Mouse (Mus musculus): ENCODE measurements around the gene Defa21.
"Not testable (repeated sequence)": the region's sequence is repeated elsewhere in the genome, so short reads cannot be mapped to it uniquely, and the experiment has no call there.

Gene Defa21

GRCm38 (mm10) chr8:21025245-21025644 lies at the start of gene Defa21:
Defa21 (plus strand) TSS chr8:21025545.
- not testable (repeated sequence) for DNase-seq (ENCODE audit: low read depth, low spot score)

DNA sequence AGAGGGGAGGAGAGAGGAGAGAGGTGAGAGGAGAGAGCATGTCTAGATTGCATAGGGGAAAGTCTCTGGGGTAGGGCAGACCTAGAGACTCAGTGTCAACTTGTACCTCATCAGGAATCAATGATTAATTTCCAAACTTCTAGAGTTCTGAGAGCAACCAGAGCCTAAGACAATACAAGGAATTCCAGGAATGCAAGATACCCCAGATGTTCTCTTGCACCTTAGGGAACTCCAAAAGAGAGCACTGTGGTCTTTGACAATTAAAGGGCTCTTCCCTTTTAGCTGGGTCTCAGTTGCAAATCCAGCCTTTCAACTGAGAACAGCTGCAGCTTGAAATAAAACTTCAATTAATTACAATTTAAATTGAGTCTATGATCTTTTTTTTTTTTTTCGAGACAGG lies 45.5 kb upstream of the Defa21 start:
- peak; percentile 70 for DNase-seq (ENCODE audit: low read depth, low spot score)

GRCm38 (mm10) chr8:20994042-20994441 lies 31.3 kb upstream of the Defa21 start:
- DNase-seq (ENCODE audit: low read depth, low spot score), result peak; percentile 74

GRCm38 (mm10) chr8:20996776-20997175 lies 28.6 kb upstream of the Defa21 start:
- DNase-seq (ENCODE audit: low read depth, low spot score), result peak; percentile 90

DNA sequence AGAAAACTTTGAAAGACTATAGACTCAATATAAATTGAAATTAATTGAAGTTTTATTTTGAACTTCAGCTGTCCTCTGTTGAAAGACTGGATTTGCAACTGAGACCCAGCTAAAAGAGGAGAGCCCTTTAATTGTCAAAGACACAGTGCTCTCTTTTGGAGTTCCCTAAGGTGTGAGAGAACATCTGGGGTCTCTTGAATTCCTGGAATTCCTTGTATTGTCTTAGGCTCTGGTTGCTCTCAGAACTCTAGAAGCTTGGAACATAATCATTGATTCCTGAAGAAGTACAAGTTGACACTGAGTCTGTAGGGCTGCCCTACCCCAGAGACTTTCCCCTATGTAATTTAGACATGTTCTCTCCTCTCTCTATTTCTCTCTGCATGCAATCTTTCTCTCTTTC lies 28.1 kb upstream of the Defa21 start:
- DNase-seq (ENCODE audit: low read depth, low spot score), result peak; percentile 87

DNA sequence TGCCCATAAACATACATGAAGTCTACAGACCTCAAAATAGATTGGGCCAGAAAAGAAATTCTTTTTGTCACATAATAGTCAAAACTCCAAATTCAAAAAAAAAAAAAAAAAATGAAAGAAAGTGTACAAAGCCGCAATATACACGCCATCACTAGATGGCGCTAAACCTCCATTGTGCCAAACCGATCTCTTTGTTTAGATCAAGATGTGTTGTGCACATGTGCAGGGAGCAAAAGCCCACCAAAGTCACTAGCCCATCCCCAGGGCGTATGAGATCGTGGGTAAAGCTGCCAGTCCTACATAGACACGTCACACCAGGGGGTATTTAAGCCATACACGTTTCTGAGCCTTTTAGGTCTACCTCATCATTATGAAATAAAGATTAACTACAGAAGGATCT lies 24.2 kb upstream of the Defa21 start:
- DNase-seq (ENCODE audit: low read depth, low spot score), result no peak

- DNase-seq (ENCODE audit: low read depth, low spot score), result peak; percentile 70
These were observed 18.5 kb upstream of the Defa21 start for GRCm38 (mm10) chr8:21006801-21007200.

- peak; percentile 79 for DNase-seq (ENCODE audit: low read depth, low spot score)
These were observed 16.8 kb upstream of the Defa21 start for GRCm38 (mm10) chr8:21008578-21008977.

DNA sequence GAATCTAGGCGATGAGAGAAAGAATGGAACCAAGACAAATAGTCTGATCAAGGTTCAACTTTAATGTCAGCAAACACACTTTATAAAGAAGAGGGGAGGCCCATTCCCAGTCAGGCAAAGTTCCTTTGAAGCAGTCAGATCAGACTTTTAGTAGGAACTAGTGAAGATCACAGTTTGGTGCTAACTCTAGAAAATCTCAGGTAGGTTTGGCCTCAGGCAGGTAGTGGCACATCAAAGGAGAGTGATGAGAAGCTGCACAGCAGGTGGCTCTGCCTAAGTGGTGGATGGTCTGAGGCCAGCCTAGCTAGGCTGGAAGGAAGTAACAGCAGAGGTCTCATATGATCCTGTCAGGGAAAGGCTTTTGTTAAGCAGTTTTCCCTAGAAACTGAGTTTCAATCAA lies 14.8 kb upstream of the Defa21 start:
- DNase-seq (ENCODE audit: low read depth, low spot score), result peak; percentile 34

- not testable (repeated sequence) for DNase-seq (ENCODE audit: low read depth, low spot score)
These were observed 29.4 kb downstream of the Defa21 start, which contains the start of gene Defa23 for GRCm38 (mm10) chr8:21054747-21055146. Defa23 (plus strand) TSS chr8:21055047.

- not testable (repeated sequence) for DNase-seq (ENCODE audit: low read depth, low spot score)
These were observed 39.4 kb downstream of the Defa21 start, which contains the start of gene Defa35 for GRCm38 (mm10) chr8:21064738-21065137. Defa35 (plus strand) TSS chr8:21065038.
